Mouse (Mus musculus) B cell, adult 67 days (primary cell): ENCODE data around the gene B4gat1. TPM values are rescaled to one million over a fixed set of nuclear protein-coding genes. Genes with fewer than 3 reads are reported as not detected.

Source experiments
- total RNA-seq, 2 experiments: library from RNA; stranded (reverse); gene quantifications; 4 replicates each; pipeline ENCODE4 v1.2.4; 2023

The B4gat1 gene
- total RNA-seq, result 1 to 10 TPM; 4.8 TPM

GRCm38 (mm10) chr19:5038709-5039156 lies at the start of gene B4gat1, which contains the start of gene AC124502.3:
Gene B4gat1, plus strand, starts transcription at chr19:5038826.
Gene AC124502.3, plus strand, starts transcription at chr19:5038891.

GRCm38 (mm10) chr19:4990256-4990625 lies 48.4 kb upstream of the B4gat1 start, which contains the start of gene Npas4:
Gene Npas4, minus strand, starts transcription at chr19:4990316.

GRCm38 (mm10) chr19:5023621-5024479 lies 14.8 kb upstream of the B4gat1 start, which contains the start of gene Slc29a2:
Gene Slc29a2, plus strand, starts transcription at chr19:5023860.

GRCm38 (mm10) chr19:5040862-5041523 lies 2.4 kb downstream of the B4gat1 start, which contains the start of gene Brms1:
Gene Brms1, plus strand, starts transcription at chr19:5041354.

GRCm38 (mm10) chr19:5050047-5050905 lies 11.7 kb downstream of the B4gat1 start, which contains the start of gene Rin1:
Gene Rin1, plus strand, starts transcription at chr19:5050481.

GRCm38 (mm10) chr19:5067867-5068569 lies 29.4 kb downstream of the B4gat1 start, which contains the start of gene Cd248:
Gene Cd248, plus strand, starts transcription at chr19:5068078.

GRCm38 (mm10) chr19:5085145-5085863 lies 46.7 kb downstream of the B4gat1 start, which contains the start of gene Tmem151a:
Gene Tmem151a, minus strand, starts transcription at chr19:5085531.

GRCm38 (mm10) chr19:5087884-5088728 lies 49.5 kb downstream of the B4gat1 start, which contains the start of gene Yif1a:
Gene Yif1a, plus strand, starts transcription at chr19:5088538.

Other genes with a start within 250 kb of the B4gat1 start
- gene Rbm4, start 244.9 kb upstream of the B4gat1 start, total RNA-seq, result 10 to 100 TPM; 69.7 to 74.8 TPM
- gene Gm21992, start 227.2 kb upstream of the B4gat1 start, total RNA-seq, result 10 to 100 TPM; 36.7 to 45.2 TPM
- 10 to 100 TPM; 63.8 to 98.1 TPM for gene Rbm14, start 227.2 kb upstream of the B4gat1 start, total RNA-seq
- gene Ccs, start 199.5 kb upstream of the B4gat1 start, total RNA-seq, result 10 to 100 TPM; 23.0 to 24.4 TPM
- gene Ccdc87, start 199.5 kb upstream of the B4gat1 start, total RNA-seq, result not detected
- gene Ctsf, start 183.7 kb upstream of the B4gat1 start, total RNA-seq, result under 1 TPM in 1 of 2 experiments, not detected in 1; 0.87 TPM
- not detected for gene Actn3, start 160.9 kb upstream of the B4gat1 start, total RNA-seq
- 1 to 10 TPM; 7.9 to 9.3 TPM for gene Zdhhc24, start 160.2 kb upstream of the B4gat1 start, total RNA-seq
- gene Bbs1, start 132.2 kb upstream of the B4gat1 start, total RNA-seq, result 1 to 10 TPM; 4.1 to 4.3 TPM
- 10 to 100 TPM; 78.9 to 86.2 TPM for gene Dpp3, start 110.5 kb upstream of the B4gat1 start, total RNA-seq
- 1 to 10 TPM; 1.7 to 4.2 TPM for gene Peli3, start 95.7 kb upstream of the B4gat1 start, total RNA-seq
- gene Mrpl11, start 76.7 kb upstream of the B4gat1 start, total RNA-seq, result 10 to 100 TPM; 22.0 to 39.4 TPM
- gene Npas4, start 48.5 kb upstream of the B4gat1 start, total RNA-seq, result not detected
- 1 to 10 TPM; 5.6 to 9.4 TPM for gene Slc29a2, start 15.0 kb upstream of the B4gat1 start, total RNA-seq
- 1 to 10 TPM; 1.2 to 2.8 TPM for gene AC124502.3, start 65 bp downstream of the B4gat1 start, total RNA-seq
- gene Brms1, start 2.5 kb downstream of the B4gat1 start, total RNA-seq, result 10 to 100 TPM; 63.7 to 71.9 TPM
- 1 to 10 TPM; 2.5 to 5.3 TPM for gene Rin1, start 11.7 kb downstream of the B4gat1 start, total RNA-seq
- gene Cd248, start 29.3 kb downstream of the B4gat1 start, total RNA-seq, result not detected
- gene Tmem151a, start 46.7 kb downstream of the B4gat1 start, total RNA-seq, result not detected
- 10 to 100 TPM; 29.3 to 49.9 TPM for gene Yif1a, start 49.7 kb downstream of the B4gat1 start, total RNA-seq
- 1 to 10 TPM; 1.2 to 2.2 TPM for gene Cnih2, start 59.7 kb downstream of the B4gat1 start, total RNA-seq
- gene Rab1b, start 68.2 kb downstream of the B4gat1 start, total RNA-seq, result 100 to 1,000 TPM; 102 to 110 TPM
- 10 to 100 TPM; 42.3 to 50.5 TPM for gene Klc2, start 79.7 kb downstream of the B4gat1 start, total RNA-seq
- gene Pacs1, start 234.3 kb downstream of the B4gat1 start, total RNA-seq, result 10 to 100 TPM; 81.2 to 92.8 TPM